Mouse (Mus musculus): ENCODE results near the gene G0s2.

GRCm38 (mm10) chr1:193302093-193302405 lies 29.0 kb upstream of the G0s2 start:
- TF ChIP-seq CTCF (IDR thresholded peaks at IDR 0.05; ENCODE audit: low read depth) (no peak), EP300 (IDR thresholded peaks at IDR 0.05; ENCODE audit: low read depth) (no peak)
